Mouse (Mus musculus) embryonic facial prominence, embryonic 15.5 days (tissue): ENCODE data around the gene Etfa. TPM values are rescaled to one million over a fixed set of nuclear protein-coding genes. Genes with fewer than 3 reads are reported as not detected.

ENCODE experiments used
- ATAC-seq: fragments of 200-750 bp; cut with Nextera tagmentation; 2 replicates; pipeline ENCODE4 v1.8.0; 2017; ENCODE audit warnings: low read depth, moderate TSS enrichment; ENCODE audit not compliant: insufficient number of reproducible peaks, low FRiP score, low TSS enrichment
- H3K27ac ChIP-seq: fragments of 300-500 bp; sonication (generic); replicated peaks from 2 replicates; pipeline ENCODE4 v1.5.1; 2015; ENCODE audit warnings: mild to moderate bottlenecking, inconsistent platforms
- H3K27me3 ChIP-seq: fragments of 300-500 bp; sonication (generic); 2 replicates; pipeline ENCODE4 v1.6.1; 2015; ENCODE audit warnings: inconsistent platforms
- H3K36me3 ChIP-seq: fragments of 300-500 bp; sonication (generic); 2 replicates; pipeline ENCODE4 v1.6.1; 2015; ENCODE audit warnings: mild to moderate bottlenecking, inconsistent platforms
- H3K4me1 ChIP-seq: fragments of 300-500 bp; sonication (generic); 2 replicates; pipeline ENCODE4 v1.6.1; 2015; ENCODE audit warnings: inconsistent platforms
- H3K4me2 ChIP-seq: fragments of 300-500 bp; sonication (generic); replicated peaks from 2 replicates; pipeline ENCODE4 v1.6.1; 2015; ENCODE audit warnings: mild to moderate bottlenecking, inconsistent platforms
- H3K4me3 ChIP-seq: fragments of 300-500 bp; sonication (generic); replicated peaks from 2 replicates; pipeline ENCODE4 v1.5.1; 2015; ENCODE audit warnings: mild to moderate bottlenecking, inconsistent platforms
- H3K9ac ChIP-seq: fragments of 300-500 bp; sonication (generic); 2 replicates; pipeline ENCODE4 v1.6.1; 2015; ENCODE audit warnings: inconsistent platforms
- H3K9me3 ChIP-seq: fragments of 300-500 bp; sonication (generic); replicated peaks from 2 replicates; pipeline ENCODE4 v1.6.1; 2016; ENCODE audit warnings: inconsistent platforms
- WGBS: fragments of 180-500 bp; shearing (Covaris S2); methylation state at CpG from one replicate; pipeline ENCODE4 v1.1.7; 2015; 5-methylcytosine and 5-hydroxymethylcytosine counted together
- polyA plus RNA-seq: library from polyadenylated mRNA; unstranded; fragments of >200 nt; fragmentation: Nextera tagmentation; extraction: Ambion mirVana; gene quantifications from 2 replicates; pipeline ENCODE4 v1.2.1, GENCODE M21; 2015

Gene Etfa
- polyA plus RNA-seq, 1 experiment from 2014 or later: 189 TPM

DNA sequence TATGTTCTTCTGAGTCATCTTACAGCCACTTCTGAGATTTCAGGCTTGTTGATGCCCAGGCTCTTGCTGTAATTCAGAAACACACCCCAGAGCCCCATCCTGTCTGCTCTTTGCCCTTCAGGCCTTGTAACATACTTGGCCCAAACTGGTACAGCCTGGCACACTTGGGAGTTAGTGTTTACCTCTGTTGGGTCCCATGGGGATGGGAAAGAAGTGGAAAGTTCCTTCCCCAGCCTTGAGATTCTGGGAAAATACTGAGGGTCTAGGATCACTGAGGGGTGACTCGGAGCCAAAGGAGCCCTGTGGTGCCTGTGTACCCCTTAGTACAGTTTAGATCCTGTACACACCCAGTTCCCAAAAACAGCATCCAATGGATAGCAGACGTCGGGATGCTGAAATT lies 90.3 kb downstream of the Etfa start:
- no peak for ATAC-seq
- WGBS: 90% methylated on average over 3 of the region's 3 CpGs

DNA sequence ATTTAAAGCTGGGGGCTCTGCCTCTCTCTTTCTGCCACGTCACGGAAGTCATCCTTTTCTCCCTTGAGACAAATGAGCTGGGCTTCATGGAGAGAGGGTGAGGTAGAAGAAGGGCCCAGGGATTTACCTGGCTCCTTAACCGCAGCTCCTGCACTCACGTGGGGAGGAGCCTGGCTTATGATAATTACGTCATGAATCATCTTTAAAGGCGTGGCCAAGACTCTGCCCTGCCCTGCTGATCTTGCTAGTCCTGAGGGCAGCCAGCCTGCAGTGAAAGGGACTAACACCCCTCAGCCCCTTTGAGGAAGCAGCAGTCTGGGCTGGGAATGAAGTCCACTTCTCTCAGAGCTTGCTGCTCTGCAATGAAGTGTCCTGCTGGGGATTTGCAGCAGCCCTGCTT lies 100.9 kb downstream of the Etfa start:
- ATAC-seq: no peak
- no peak overlapping the region for H3K4me3 ChIP-seq
- WGBS: 33% methylated on average over 6 of the region's 6 CpGs
- H3K9me3 ChIP-seq: no peaks in the 10 kb centered on the region
- no peaks in the 10 kb centered on the region for H3K27me3 ChIP-seq
- no peak overlapping the region for H3K4me2 ChIP-seq
- no peaks in the 10 kb centered on the region for H3K36me3 ChIP-seq
- H3K9ac ChIP-seq: no peak overlapping the region
- H3K4me1 ChIP-seq: 0 out of 2 replicates have a peak, but pooled peaks cover 4% of the 10 kb centered on the region
- H3K27ac ChIP-seq: no peak overlapping the region

More for the DNA sequence above, 90.3 kb downstream of the Etfa start:
- Histone ChIP-seq H3K4me3 (no peak overlapping the region), H3K36me3 (no peaks in the 10 kb centered on the region), H3K27ac (no peak overlapping the region), H3K4me2 (no peak overlapping the region), H3K4me1 (no peaks in the 10 kb centered on the region), H3K27me3 (no peaks in the 10 kb centered on the region), H3K9ac (no peak overlapping the region), H3K9me3 (no peaks in the 10 kb centered on the region)

DNA sequence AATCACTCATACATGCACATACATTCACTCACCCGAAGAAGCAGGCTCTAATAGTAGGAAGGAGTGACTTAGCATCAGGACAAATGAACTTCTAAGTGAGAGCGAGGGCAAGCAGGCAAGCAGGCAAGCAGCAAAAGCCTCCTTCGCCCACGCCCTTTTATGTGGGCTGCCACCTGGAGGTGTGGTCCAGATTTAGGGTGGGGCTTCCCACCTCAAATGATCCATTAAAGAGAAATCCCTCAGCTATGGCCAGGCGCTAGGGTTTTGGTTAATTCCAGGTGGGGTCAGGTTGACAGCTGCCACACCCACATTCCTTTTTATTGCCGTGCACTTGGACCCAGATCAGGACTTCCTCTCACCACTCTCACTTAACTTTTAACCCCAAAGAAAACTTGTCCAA lies 101.6 kb downstream of the Etfa start:
- 0 out of 2 replicates have a peak overlapping the region, but pooled peaks have one; percentile 2 for H3K4me2 ChIP-seq
- 0 out of 2 replicates have a peak, but pooled peaks cover 4% of the 10 kb centered on the region for H3K4me1 ChIP-seq
- H3K9ac ChIP-seq: no peak overlapping the region
- ATAC-seq: no peak
- no peaks in the 10 kb centered on the region for H3K27me3 ChIP-seq
- H3K36me3 ChIP-seq: no peaks in the 10 kb centered on the region
- WGBS: 47% methylated on average over 6 of the region's 6 CpGs
- H3K9me3 ChIP-seq: no peaks in the 10 kb centered on the region
- H3K27ac ChIP-seq: no peak overlapping the region
- no peak overlapping the region for H3K4me3 ChIP-seq

DNA sequence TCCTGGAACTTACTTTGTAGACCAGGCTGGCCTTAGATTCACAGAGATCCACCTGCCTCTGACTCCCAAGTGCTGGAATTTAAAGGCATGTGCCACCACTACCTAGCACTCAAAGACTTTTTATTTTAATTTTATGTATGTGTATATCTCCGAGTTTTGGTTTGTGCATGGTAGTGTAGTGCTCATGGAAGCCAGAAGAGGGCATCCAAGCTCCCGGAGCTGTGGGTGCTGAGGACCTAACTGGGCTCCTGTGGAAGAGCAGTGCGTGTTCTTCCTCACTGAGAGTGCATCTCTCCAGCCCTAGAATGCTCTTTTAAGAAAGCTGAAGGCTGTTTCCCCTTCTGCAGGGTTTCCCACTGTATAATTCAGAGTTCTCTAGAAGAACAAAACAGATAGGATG lies 102.2 kb downstream of the Etfa start:
- no peak overlapping the region for H3K27ac ChIP-seq
- ATAC-seq: no peak
- H3K4me3 ChIP-seq: no peak overlapping the region
- H3K4me1 ChIP-seq: 0 out of 2 replicates have a peak, but pooled peaks cover 4% of the 10 kb centered on the region
- H3K9ac ChIP-seq: no peak overlapping the region
- H3K9me3 ChIP-seq: no peaks in the 10 kb centered on the region
- H3K4me2 ChIP-seq: no peak overlapping the region
- no peaks in the 10 kb centered on the region for H3K27me3 ChIP-seq
- WGBS: 46% methylated on average over 3 of the region's 3 CpGs
- no peaks in the 10 kb centered on the region for H3K36me3 ChIP-seq

DNA sequence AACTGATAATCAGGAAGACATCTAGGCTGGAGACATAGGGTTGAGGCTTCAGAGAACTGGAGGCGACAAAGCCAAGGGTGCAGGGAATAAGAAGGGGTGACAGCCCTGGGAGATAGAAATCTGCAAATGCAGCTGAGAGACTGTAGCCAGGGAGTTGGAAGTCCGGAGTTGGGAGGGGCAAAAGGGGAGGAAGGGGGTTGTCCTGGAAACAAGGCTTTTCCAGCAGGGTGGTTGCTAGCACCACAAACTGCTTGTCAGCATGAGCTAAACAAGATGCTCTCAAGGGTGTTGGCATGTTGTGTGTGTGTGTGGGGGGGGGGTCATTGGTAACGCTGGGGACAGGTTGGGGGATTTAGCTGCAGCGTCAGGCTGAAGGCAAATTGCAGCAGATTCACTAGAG lies 103.2 kb downstream of the Etfa start:
- WGBS: 48% methylated on average over 4 of the region's 4 CpGs
- H3K9ac ChIP-seq: no peak overlapping the region
- 0 out of 2 replicates have a peak, but pooled peaks cover 4% of the 10 kb centered on the region for H3K4me1 ChIP-seq
- H3K27ac ChIP-seq: no peak overlapping the region
- H3K4me3 ChIP-seq: no peak overlapping the region
- ATAC-seq: no peak
- no peaks in the 10 kb centered on the region for H3K9me3 ChIP-seq
- H3K36me3 ChIP-seq: no peaks in the 10 kb centered on the region
- H3K4me2 ChIP-seq: no peak overlapping the region
- H3K27me3 ChIP-seq: no peaks in the 10 kb centered on the region

DNA sequence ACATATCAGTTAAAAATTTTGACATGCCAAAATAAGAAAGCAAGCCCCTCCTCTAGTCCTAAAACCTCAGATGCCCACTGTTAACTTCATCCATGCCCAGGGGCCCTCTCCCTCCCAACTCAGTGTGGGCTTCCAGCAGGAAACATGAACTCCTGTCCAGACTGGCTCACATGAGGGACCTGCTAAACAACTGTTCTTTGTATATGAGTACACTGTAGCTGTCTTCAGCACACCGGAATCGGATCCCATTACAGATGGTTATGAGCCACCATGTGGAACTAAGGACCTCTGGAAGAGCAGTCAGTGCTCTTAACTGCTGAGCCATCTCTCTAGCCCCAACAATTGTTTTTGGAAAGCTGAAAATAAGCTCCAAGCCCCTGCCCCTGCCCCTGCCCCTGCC lies 105.3 kb downstream of the Etfa start:
- H3K9me3 ChIP-seq: no peaks in the 10 kb centered on the region
- H3K36me3 ChIP-seq: no peaks in the 10 kb centered on the region
- 28% methylated on average over 2 of the region's 2 CpGs for WGBS
- no peaks in the 10 kb centered on the region for H3K27me3 ChIP-seq
- no peak overlapping the region for H3K4me3 ChIP-seq
- no peak overlapping the region for H3K9ac ChIP-seq
- no peak for ATAC-seq
- H3K27ac ChIP-seq: no peak overlapping the region
- H3K4me2 ChIP-seq: no peak overlapping the region
- 0 out of 2 replicates have a peak, but pooled peaks cover 4% of the 10 kb centered on the region for H3K4me1 ChIP-seq

DNA sequence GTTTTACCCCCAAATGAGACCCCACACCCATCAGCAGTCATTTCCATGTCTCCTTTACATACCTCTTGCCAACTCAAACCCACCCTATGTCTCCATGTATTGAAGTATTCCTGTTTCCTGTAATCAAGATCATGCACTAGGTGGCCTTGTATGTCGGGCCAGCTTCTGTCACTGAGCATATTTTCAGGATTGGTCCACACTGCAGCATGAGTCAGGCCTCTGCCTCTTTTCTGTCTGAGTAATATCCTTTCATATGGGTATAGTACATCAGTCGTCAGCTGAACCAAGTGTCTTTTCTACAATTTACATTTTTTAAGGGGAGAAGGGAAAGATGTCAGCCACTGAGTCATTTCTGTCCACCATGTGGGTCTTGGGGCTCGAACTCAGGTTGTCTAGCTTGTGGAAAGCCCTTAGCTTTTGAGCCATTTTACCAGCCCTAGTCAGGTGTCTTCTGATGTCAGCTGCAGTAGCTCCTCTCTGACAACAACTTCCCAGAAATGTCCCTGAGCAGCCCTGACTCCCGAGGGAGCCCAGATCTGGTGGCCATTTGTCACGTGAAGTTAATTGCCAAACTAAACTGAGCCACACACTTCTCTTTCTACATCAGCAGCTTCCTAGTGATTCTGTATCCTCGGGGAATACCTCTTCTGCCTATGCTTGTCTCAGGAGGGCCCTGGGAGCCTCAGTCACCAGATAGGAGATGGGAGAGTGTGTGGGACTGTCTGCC lies 106.9 kb downstream of the Etfa start:
- 64% methylated on average over 6 of the region's 6 CpGs for WGBS
- H3K4me2 ChIP-seq: no peak overlapping the region
- no peak overlapping the region for H3K27ac ChIP-seq
- H3K9me3 ChIP-seq: no peaks in the 10 kb centered on the region
- no peaks in the 10 kb centered on the region for H3K27me3 ChIP-seq
- H3K36me3 ChIP-seq: no peaks in the 10 kb centered on the region
- ATAC-seq: no peak
- no peak overlapping the region for H3K4me3 ChIP-seq
- H3K4me1 ChIP-seq: 0 out of 2 replicates have a peak, but pooled peaks cover 4% of the 10 kb centered on the region
- H3K9ac ChIP-seq: no peak overlapping the region

Other genes with a start within 250 kb of the Etfa start
- gene Nrg4, start 185.4 kb downstream of the Etfa start, polyA plus RNA-seq: 1.5 and 1.7 TPM in 2 replicates
- gene Tmem266, start 185.3 kb downstream of the Etfa start, polyA plus RNA-seq: 0.46 and 0.57 TPM in 2 replicates
- gene Isl2, start 26.4 kb upstream of the Etfa start, polyA plus RNA-seq: 2.3 and 2.9 TPM in 2 replicates